Mouse (Mus musculus) spleen, adult 2 months (tissue): ENCODE measurements around the gene Tomm70a. TPM values are rescaled to one million over a fixed set of nuclear protein-coding genes. Genes with fewer than 3 reads are reported as not detected.

Source experiments
- DNase-seq, 2 experiments: peaks; one replicate each; pipeline versions ENCODE4 v3.0.0 to v3.0.0-alpha.2; 2012 to 2021; ENCODE audit warnings: low spot score in 2 of 2, low read depth in 1 of 2
- H3K27ac ChIP-seq: fragments of 200-500 bp; 2 replicates; pipeline ENCODE4 v1.5.1; 2012; ENCODE audit warnings: low read length, inconsistent platforms; ENCODE audit not compliant: insufficient read depth
- H3K27me3 ChIP-seq: fragments of 200-500 bp; 2 replicates; pipeline ENCODE4 v1.6.1; 2012; ENCODE audit warnings: mild to moderate bottlenecking, moderate library complexity, low read length, inconsistent platforms; ENCODE audit not compliant: control insufficient read depth, insufficient read depth
- H3K36me3 ChIP-seq: fragments of 200-500 bp; 2 replicates; pipeline ENCODE4 v1.6.1; 2012; ENCODE audit warnings: mild to moderate bottlenecking, low read length, inconsistent platforms; ENCODE audit not compliant: control insufficient read depth, insufficient read depth
- H3K4me1 ChIP-seq: fragments of 200-500 bp; 2 replicates; pipeline ENCODE4 v1.6.1; 2011; ENCODE audit warnings: inconsistent platforms; ENCODE audit not compliant: control insufficient read depth, insufficient read depth, insufficient read length
- H3K4me3 ChIP-seq: fragments of 200-500 bp; 2 replicates; pipeline ENCODE4 v1.5.1; 2011; ENCODE audit warnings: mild to moderate bottlenecking, inconsistent platforms; ENCODE audit not compliant: insufficient read depth, insufficient read length; ENCODE audit errors: extremely low read depth
- CTCF ChIP-seq: fragments of 200-500 bp; IDR thresholded peaks from 2 replicates; pipeline ENCODE4 v1.5.1; 2011; ENCODE audit warnings: mild to moderate bottlenecking, inconsistent platforms; ENCODE audit not compliant: insufficient read depth, insufficient read length, insufficient replicate concordance; ENCODE audit errors: extremely low read depth
- POLR2A ChIP-seq: fragments of 200-500 bp; IDR thresholded peaks from 2 replicates; pipeline ENCODE4 v1.6.1; 2011; ENCODE audit warnings: low read depth, low read length, inconsistent platforms
- WGBS: fragments of 180-500 bp; shearing (Covaris S2); methylation state at CpG from one replicate; pipeline ENCODE4 v1.1.7; 2018; 5-methylcytosine and 5-hydroxymethylcytosine counted together
- polyA plus RNA-seq: library from polyadenylated mRNA; depleted of rRNA; stranded (reverse); fragments of >200 nt; gene quantifications from 2 replicates; pipeline ENCODE4 v1.2.3, GENCODE M21; 2012

The Tomm70a gene
- polyA plus RNA-seq, 1 experiment, result 5.6 TPM

- WGBS, result 94% methylated on average over 1 of the region's 1 CpGs
- no peaks in the 10 kb centered on the region; the same call in 1 of the 2 replicates for H3K4me1 ChIP-seq
- H3K27me3 ChIP-seq, result no peaks in the 10 kb centered on the region
- H3K36me3 ChIP-seq, result peaks cover under 1% of the 10 kb centered on the region; the same call in 1 of the 2 replicates
- DNase-seq, result no peak
- TF ChIP-seq CTCF (no peak), POLR2A (no peak)
- H3K4me3 ChIP-seq, result no peak overlapping the region
- H3K27ac ChIP-seq, result no peak overlapping the region
Measured at GRCm38 (mm10) chr16:57163694-57164093, 42.2 kb downstream of the Tomm70a start.

GRCm38 (mm10) chr16:57165157-57165556 lies 43.7 kb downstream of the Tomm70a start:
- 98% methylated on average over 5 of the region's 5 CpGs for WGBS
- H3K27me3 ChIP-seq, result no peaks in the 10 kb centered on the region

GRCm38 (mm10) chr16:57166086-57166485 lies 44.6 kb downstream of the Tomm70a start:
- no peaks in the 10 kb centered on the region for H3K27me3 ChIP-seq
- H3K4me1 ChIP-seq, result no peaks in the 10 kb centered on the region; the same call in 1 of the 2 replicates
- TF ChIP-seq CTCF (no peak), POLR2A (no peak)
- WGBS, result 90% methylated on average over 6 of the region's 6 CpGs
- H3K4me3 ChIP-seq, result no peak overlapping the region
- DNase-seq, result no peak
- no peaks in the 10 kb centered on the region; the same call in 1 of the 2 replicates for H3K36me3 ChIP-seq
- H3K27ac ChIP-seq, result no peak overlapping the region

More at GRCm38 (mm10) chr16:57165157-57165556, 43.7 kb downstream of the Tomm70a start:
- no peak overlapping the region for H3K4me3 ChIP-seq
- TF ChIP-seq POLR2A (no peak), CTCF (no peak)
- no peaks in the 10 kb centered on the region; the same call in 1 of the 2 replicates for H3K4me1 ChIP-seq
- no peak overlapping the region for H3K27ac ChIP-seq
- no peaks in the 10 kb centered on the region for H3K36me3 ChIP-seq
- no peak for DNase-seq

DNA sequence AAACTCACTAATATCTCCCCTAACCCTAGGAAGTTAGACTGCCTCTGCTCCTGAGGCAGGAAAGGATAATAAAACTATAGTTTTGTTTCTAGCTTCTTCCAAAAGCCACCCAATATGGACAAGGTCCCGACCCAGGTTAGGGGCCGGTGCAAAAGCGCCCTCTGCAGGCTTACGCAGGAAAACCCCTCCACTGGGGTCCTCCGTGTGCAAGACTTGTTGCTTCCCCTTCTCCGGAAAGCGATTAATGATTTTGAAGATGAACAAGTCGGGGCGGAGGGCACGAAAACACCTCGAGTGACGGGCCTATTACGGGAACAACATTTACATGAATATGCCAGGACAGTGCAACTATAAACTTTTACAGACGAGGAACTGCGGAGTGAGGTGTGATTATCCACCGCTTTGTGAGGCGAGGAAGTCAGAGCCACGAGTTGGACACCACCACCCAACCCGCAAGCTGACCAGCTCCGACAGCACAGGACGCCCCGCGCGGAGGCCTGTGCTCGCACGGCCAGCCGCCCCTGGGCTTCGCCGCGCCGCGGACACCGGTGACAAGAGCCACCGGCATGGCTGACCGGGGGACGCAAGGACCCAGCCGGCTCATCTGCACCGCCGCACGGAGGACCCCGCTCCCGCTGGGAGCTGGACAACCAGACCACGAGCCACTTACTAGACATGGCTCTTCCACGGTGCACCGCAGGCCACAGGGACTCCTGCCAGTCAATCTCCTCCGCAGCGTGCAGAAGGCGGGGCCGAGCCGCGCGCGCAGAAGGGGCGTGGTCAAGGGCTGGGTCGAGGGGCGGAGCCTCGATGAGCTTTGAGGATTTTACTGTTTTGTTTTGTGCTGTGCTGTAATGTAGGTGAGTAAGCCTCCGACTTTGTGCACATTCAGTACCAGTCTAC lies 45.4 kb downstream of the Tomm70a start, which contains the start of gene Nit2:
Gene Nit2 (minus strand): TSS at position 731 of the 903 bp plus-strand sequence.
- H3K27ac ChIP-seq, result peak within 1 kb of the TSS; percentile 70
- TF ChIP-seq POLR2A (peak; percentile 42; the same call in 1 of the 2 replicates), CTCF (peak; percentile 67)
- peak within 1 kb of the TSS; percentile 84 for H3K4me3 ChIP-seq
- DNase-seq, result peak; percentile 66 to 94
- peaks cover 2% of the 10 kb centered on the region for H3K36me3 ChIP-seq
- H3K4me1 ChIP-seq, result no peaks in the 10 kb centered on the region; the same call in 1 of the 2 replicates
- H3K27me3 ChIP-seq, result no peaks in the 10 kb centered on the region
- under 1% methylated on average over 58 of the region's 58 CpGs for WGBS

DNA sequence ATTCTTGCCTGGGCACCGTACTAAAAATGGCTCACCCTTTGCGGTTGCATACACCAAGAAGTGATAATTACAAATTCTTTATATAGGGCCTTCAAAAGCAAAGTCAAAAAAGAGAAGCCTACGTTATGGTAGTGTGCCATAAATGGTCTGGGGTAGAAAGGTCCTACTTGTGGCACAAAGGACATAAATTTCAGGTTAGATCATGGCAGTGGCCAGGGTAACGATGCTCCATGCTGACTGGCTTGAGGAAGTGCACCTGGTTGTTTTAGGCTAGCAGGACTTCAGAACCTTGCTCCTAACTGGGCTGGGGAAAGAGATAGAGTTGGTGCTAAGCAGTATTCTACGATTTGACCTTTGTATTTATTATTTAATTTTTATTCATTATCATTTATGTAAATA lies 46.0 kb downstream of the Tomm70a start:
- no peak for TF ChIP-seq CTCF
- no peak for TF ChIP-seq POLR2A
- WGBS, result 21% methylated on average over 5 of the region's 5 CpGs
- Histone ChIP-seq H3K36me3 (peaks cover 4% of the 10 kb centered on the region), H3K4me1 (no peaks in the 10 kb centered on the region; the same call in 1 of the 2 replicates), H3K27me3 (no peaks in the 10 kb centered on the region), H3K4me3 (peak overlapping the region; percentile 84), H3K27ac (no peak overlapping the region)
- DNase-seq, result no peak

DNA sequence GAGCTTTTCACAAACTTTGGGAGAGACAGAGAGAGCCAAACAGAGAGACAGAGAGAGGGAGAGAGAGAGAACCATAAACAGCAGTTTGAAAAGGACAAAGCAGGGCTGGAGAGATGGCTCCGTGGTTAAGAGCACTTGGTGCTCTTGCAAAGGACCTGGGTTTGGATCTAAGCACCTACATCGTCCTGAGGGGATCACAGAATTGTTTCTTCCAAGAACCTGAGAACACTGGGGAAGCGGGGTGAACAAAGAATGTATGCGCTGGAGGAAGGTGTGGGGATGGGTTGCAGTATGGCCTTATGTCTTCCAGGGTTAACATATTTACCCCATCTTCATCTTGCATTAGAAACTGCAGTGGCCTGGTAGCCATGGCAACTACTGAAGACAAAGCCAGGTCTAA lies 46.7 kb downstream of the Tomm70a start:
- H3K27me3 ChIP-seq, result no peaks in the 10 kb centered on the region
- H3K27ac ChIP-seq, result no peak overlapping the region
- WGBS, result 91% methylated on average over 4 of the region's 4 CpGs
- peaks cover 5% of the 10 kb centered on the region for H3K36me3 ChIP-seq
- no peak for TF ChIP-seq CTCF
- no peak for TF ChIP-seq POLR2A
- DNase-seq, result no peak
- no peak overlapping the region for H3K4me3 ChIP-seq
- H3K4me1 ChIP-seq, result no peaks in the 10 kb centered on the region; the same call in 1 of the 2 replicates
